Mouse (Mus musculus) stomach, postnatal 0 days (tissue): ENCODE results near the gene Aym1. TPM values are rescaled to one million over a fixed set of nuclear protein-coding genes. Genes with fewer than 3 reads are reported as not detected.

Source experiments
- ATAC-seq: fragments of 200-750 bp; cut with Nextera tagmentation; 2 replicates; pipeline ENCODE4 v1.8.0; 2017; ENCODE audit not compliant: low FRiP score, low TSS enrichment
- DNase-seq: peaks from one replicate; pipeline ENCODE4 v3.0.0-alpha.2; 2016; ENCODE audit warnings: low spot score
- H3K27ac ChIP-seq: fragments of 300-500 bp; sonication (generic); replicated peaks from 2 replicates; pipeline ENCODE4 v1.5.1; 2014; ENCODE audit warnings: mild to moderate bottlenecking, control low read depth
- H3K27me3 ChIP-seq: fragments of 300-500 bp; sonication (generic); 2 replicates; pipeline ENCODE4 v1.6.1; 2014; ENCODE audit warnings: low read length; ENCODE audit not compliant: control insufficient read depth, insufficient read depth
- H3K36me3 ChIP-seq: fragments of 300-500 bp; sonication (generic); 2 replicates; pipeline ENCODE4 v1.6.1; 2014; ENCODE audit warnings: low read length, mixed read lengths; ENCODE audit not compliant: control insufficient read depth, insufficient read depth
- H3K4me1 ChIP-seq: fragments of 300-500 bp; sonication (generic); replicated peaks from 2 replicates; pipeline ENCODE4 v1.6.1; 2014; ENCODE audit warnings: antibody characterized with exemption; ENCODE audit not compliant: control insufficient read depth, insufficient read depth
- H3K4me2 ChIP-seq: fragments of 300-500 bp; sonication (generic); replicated peaks from 2 replicates; pipeline ENCODE4 v1.6.1; 2014; ENCODE audit warnings: low read depth, mild to moderate bottlenecking, control low read depth, moderate library complexity
- H3K4me3 ChIP-seq: fragments of 300-500 bp; sonication (generic); 2 replicates; pipeline ENCODE4 v1.5.1; 2014; ENCODE audit warnings: low read depth, low read length, control low read depth
- H3K9ac ChIP-seq: fragments of 300-500 bp; sonication (generic); 2 replicates; pipeline ENCODE4 v1.6.1; 2014; ENCODE audit warnings: mild to moderate bottlenecking, low read length, control low read depth, mixed read lengths
- H3K9me3 ChIP-seq: fragments of 300-500 bp; sonication (generic); 2 replicates; pipeline ENCODE4 v1.6.1; 2016; ENCODE audit warnings: low read length; ENCODE audit not compliant: control insufficient read depth
- CTCF ChIP-seq: IDR thresholded peaks from 2 replicates; pipeline ENCODE4 v1.5.1; 2016; ENCODE audit warnings: antibody characterized with exemption, low read depth, mild to moderate bottlenecking, moderate library complexity
- EP300 ChIP-seq: optimal IDR thresholded peaks from 2 replicates; pipeline ENCODE3; 2016; ENCODE audit warnings: antibody characterized with exemption
- WGBS: fragments of 180-500 bp; shearing (Covaris S2); extraction: QIAGEN DNeasy Blood & Tissue Kit; methylation state at CpG from one replicate; pipeline ENCODE4 v1.1.7; 2014; 5-methylcytosine and 5-hydroxymethylcytosine counted together
- microRNA-seq: library from miRNA; unstranded; fragments of <30 nt; microRNA quantifications from one replicate; pipeline ENCODE4, GENCODE M21; 2016
- polyA plus RNA-seq: library from polyadenylated mRNA; unstranded; fragments of >200 nt; fragmentation: Nextera tagmentation; extraction: Ambion mirVana; gene quantifications from 2 replicates; pipeline ENCODE4 v1.2.1, GENCODE M21; 2015

The Aym1 gene
- polyA plus RNA-seq, 1 experiment from 2014 or later = not detected

GRCm38 (mm10) chr5:113397443-113398317 is 40.6 kb downstream of the Aym1 start:
- DNase-seq = no peak
- H3K27me3 ChIP-seq = no peaks in the 10 kb centered on the region
- no peak overlapping the region for H3K4me2 ChIP-seq
- H3K9ac ChIP-seq = no peak overlapping the region
- H3K36me3 ChIP-seq = no peaks in the 10 kb centered on the region
- WGBS = 66% methylated on average over 17 of the region's 17 CpGs
- H3K4me1 ChIP-seq = no peaks in the 10 kb centered on the region
- no peak for TF ChIP-seq EP300
- no peaks in the 10 kb centered on the region for H3K9me3 ChIP-seq
- no peak for ATAC-seq
- H3K4me3 ChIP-seq = no peak overlapping the region
- H3K27ac ChIP-seq = no peak overlapping the region

- H3K27ac ChIP-seq = no peak overlapping the region
- H3K4me3 ChIP-seq = no peak overlapping the region
- H3K9ac ChIP-seq = no peak overlapping the region
- no peaks in the 10 kb centered on the region for H3K27me3 ChIP-seq
- H3K36me3 ChIP-seq = no peaks in the 10 kb centered on the region
- no peak for DNase-seq
- ATAC-seq = no peak
- no peaks in the 10 kb centered on the region for H3K4me1 ChIP-seq
- 47% methylated on average over 11 of the region's 11 CpGs for WGBS
- no peak overlapping the region for H3K4me2 ChIP-seq
- H3K9me3 ChIP-seq = no peaks in the 10 kb centered on the region
- no peak for TF ChIP-seq EP300
- no peak for TF ChIP-seq CTCF
Observed at GRCm38 (mm10) chr5:113402702-113403101, 45.6 kb downstream of the Aym1 start.

- WGBS = 4% methylated on average over 3 of the region's 3 CpGs
- Histone ChIP-seq H3K9me3 (no peaks in the 10 kb centered on the region), H3K4me1 (no peaks in the 10 kb centered on the region), H3K36me3 (no peaks in the 10 kb centered on the region), H3K27me3 (no peaks in the 10 kb centered on the region), H3K4me2 (no peak overlapping the region), H3K27ac (no peak overlapping the region), H3K9ac (no peak overlapping the region), H3K4me3 (no peak overlapping the region)
- TF ChIP-seq CTCF (no peak), EP300 (no peak)
- no peak for ATAC-seq
- DNase-seq = peak; percentile 57
Observed at GRCm38 (mm10) chr5:113407346-113407745, 50.3 kb downstream of the Aym1 start.

Small RNA genes within 50 kb of the gene (microRNA-seq; reads per million reads assigned to microRNA genes)
- gene Mir7229 (not detected), gene Mir7230 (not detected)

Other genes starting within 250 kb of the Aym1 start
- 5.3 and 6.2 TPM in 2 replicates for gene 2900026A02Rik, start 136.1 kb upstream of the Aym1 start, polyA plus RNA-seq
- gene Tmem211, start 130.4 kb upstream of the Aym1 start, polyA plus RNA-seq = 0.46 and 0.59 TPM in 2 replicates
- 3.2 and 4.2 TPM in 2 replicates for gene Sgsm1, start 46.5 kb upstream of the Aym1 start, polyA plus RNA-seq
- 5.2 and 5.7 TPM in 2 replicates for gene Wscd2, start 133.0 kb downstream of the Aym1 start, polyA plus RNA-seq